Mouse (Mus musculus): ENCODE results near the gene Ociad1. TPM values are rescaled to one million over a fixed set of nuclear protein-coding genes. Genes with fewer than 3 reads are reported as not detected.
A peak's percentile ranks its signal among the peaks of the same experiment; 100 is the strongest.

Gene Ociad1
- polyA plus RNA-seq, 1 experiment from 2014 or later, result 207 TPM

DNA sequence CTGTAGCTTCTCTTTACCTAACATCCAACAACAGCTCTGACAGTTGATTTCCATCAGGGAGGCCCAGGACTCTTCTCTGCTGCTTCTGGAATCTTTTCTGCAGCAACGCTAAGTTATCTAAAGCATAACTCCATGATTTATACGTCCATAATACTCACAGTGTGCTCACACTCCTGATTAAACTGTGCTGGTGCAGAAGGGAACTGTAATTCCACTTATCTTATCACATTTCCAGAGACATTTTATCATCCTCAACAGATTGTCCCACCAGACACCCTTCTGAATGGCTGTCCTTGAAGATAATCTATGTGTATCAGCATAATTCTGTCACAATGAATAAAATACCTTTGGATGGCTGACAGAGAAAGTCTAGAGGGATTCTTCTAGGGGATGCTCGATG is 61.4 kb downstream of the Ociad1 start:
- H3K4me1 ChIP-seq (ENCODE audit: control insufficient read depth, insufficient read depth, low read length), result peaks cover 11% of the 10 kb centered on the region; the same call in 1 of the 2 replicates
- H3K9me3 ChIP-seq (ENCODE audit: control insufficient read depth, low read length), result no peaks in the 10 kb centered on the region
- H3K4me2 ChIP-seq (ENCODE audit: low read length), result no peak overlapping the region
- H3K27ac ChIP-seq (replicated peaks; ENCODE audit: low read depth, low read length), result no peak overlapping the region
- no peaks in the 10 kb centered on the region for H3K27me3 ChIP-seq (ENCODE audit: control insufficient read depth, insufficient read depth, low read length)
- no peak for DNase-seq
- ATAC-seq (ENCODE audit: low FRiP score, low TSS enrichment), result no peak
- no peaks in the 10 kb centered on the region for H3K36me3 ChIP-seq (ENCODE audit: control insufficient read depth, insufficient read depth, low read length)
- 43% methylated on average over 3 of the region's 3 CpGs for WGBS
- no peak overlapping the region for H3K4me3 ChIP-seq (replicated peaks; ENCODE audit: low read depth, low read length)
- no peak overlapping the region for H3K9ac ChIP-seq (replicated peaks; ENCODE audit: low read length)

- no peak for DNase-seq
These were observed 62.8 kb downstream of the Ociad1 start for GRCm38 (mm10) chr5:73355393-73355792.

GRCm38 (mm10) chr5:73359134-73359751 is 66.7 kb downstream of the Ociad1 start:
- H3K36me3 ChIP-seq (ENCODE audit: control insufficient read depth, insufficient read depth, low read length), result no peaks in the 10 kb centered on the region
- no peak overlapping the region for H3K4me3 ChIP-seq (replicated peaks; ENCODE audit: low read depth, low read length)
- no peaks in the 10 kb centered on the region for H3K9me3 ChIP-seq (ENCODE audit: control insufficient read depth, low read length)
- H3K4me2 ChIP-seq (ENCODE audit: low read length), result no peak overlapping the region
- no peak overlapping the region for H3K9ac ChIP-seq (replicated peaks; ENCODE audit: low read length)
- H3K4me1 ChIP-seq (ENCODE audit: control insufficient read depth, insufficient read depth, low read length), result 0 out of 2 replicates have a peak, but pooled peaks cover 3% of the 10 kb centered on the region
- H3K27ac ChIP-seq (replicated peaks; ENCODE audit: low read depth, low read length), result no peak overlapping the region
- DNase-seq (no peak), ATAC-seq (ENCODE audit: low FRiP score, low TSS enrichment) (no peak)
- no peaks in the 10 kb centered on the region for H3K27me3 ChIP-seq (ENCODE audit: control insufficient read depth, insufficient read depth, low read length)
- WGBS, result 85% methylated on average over 6 of the region's 6 CpGs

More at GRCm38 (mm10) chr5:73355393-73355792, 62.8 kb downstream of the Ociad1 start:
- ATAC-seq (ENCODE audit: low FRiP score, low TSS enrichment), result no peak
- Histone ChIP-seq H3K4me2 (ENCODE audit: low read length) (no peak overlapping the region), H3K27me3 (ENCODE audit: control insufficient read depth, insufficient read depth, low read length) (no peaks in the 10 kb centered on the region), H3K27ac (replicated peaks; ENCODE audit: low read depth, low read length) (no peak overlapping the region), H3K9me3 (ENCODE audit: control insufficient read depth, low read length) (no peaks in the 10 kb centered on the region), H3K9ac (replicated peaks; ENCODE audit: low read length) (no peak overlapping the region), H3K36me3 (ENCODE audit: control insufficient read depth, insufficient read depth, low read length) (no peaks in the 10 kb centered on the region), H3K4me1 (ENCODE audit: control insufficient read depth, insufficient read depth, low read length) (peaks cover 11% of the 10 kb centered on the region; the same call in 1 of the 2 replicates), H3K4me3 (replicated peaks; ENCODE audit: low read depth, low read length) (no peak overlapping the region)
- WGBS, result 69% methylated on average over 5 of the region's 5 CpGs

DNA sequence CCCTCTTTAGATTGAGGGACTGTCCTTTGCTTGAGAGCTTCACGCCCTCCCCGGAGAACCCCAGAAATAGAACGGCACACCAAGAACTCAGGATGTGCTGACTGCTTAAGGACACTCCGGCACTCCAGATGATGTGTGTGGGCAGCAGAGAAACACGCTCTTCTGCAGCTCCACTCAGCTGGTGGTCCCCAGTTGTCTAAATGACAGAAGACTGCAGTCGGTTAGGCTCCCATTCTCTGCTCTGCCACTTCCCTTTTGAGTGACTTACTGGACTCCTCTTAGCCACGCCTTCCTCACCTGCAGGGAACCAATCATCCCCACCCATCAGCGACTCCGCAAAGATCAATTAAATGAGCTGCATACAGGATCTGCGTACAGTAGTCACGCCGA is 67.2 kb downstream of the Ociad1 start:
- ATAC-seq (ENCODE audit: low FRiP score, low TSS enrichment) (no peak), DNase-seq (no peak)
- Histone ChIP-seq H3K4me1 (ENCODE audit: control insufficient read depth, insufficient read depth, low read length) (0 out of 2 replicates have a peak, but pooled peaks cover 1% of the 10 kb centered on the region), H3K27ac (replicated peaks; ENCODE audit: low read depth, low read length) (no peak overlapping the region), H3K9ac (replicated peaks; ENCODE audit: low read length) (no peak overlapping the region), H3K9me3 (ENCODE audit: control insufficient read depth, low read length) (no peaks in the 10 kb centered on the region), H3K36me3 (ENCODE audit: control insufficient read depth, insufficient read depth, low read length) (no peaks in the 10 kb centered on the region), H3K4me3 (replicated peaks; ENCODE audit: low read depth, low read length) (no peak overlapping the region), H3K4me2 (ENCODE audit: low read length) (peak overlapping the region; percentile 28; the same call in 1 of the 2 replicates), H3K27me3 (ENCODE audit: control insufficient read depth, insufficient read depth, low read length) (no peaks in the 10 kb centered on the region)
- 34% methylated on average over 12 of the region's 12 CpGs for WGBS

GRCm38 (mm10) chr5:73360240-73360639 is 67.7 kb downstream of the Ociad1 start:
- Histone ChIP-seq H3K9ac (replicated peaks; ENCODE audit: low read length) (no peak overlapping the region), H3K36me3 (ENCODE audit: control insufficient read depth, insufficient read depth, low read length) (no peaks in the 10 kb centered on the region), H3K9me3 (ENCODE audit: control insufficient read depth, low read length) (no peaks in the 10 kb centered on the region), H3K4me1 (ENCODE audit: control insufficient read depth, insufficient read depth, low read length) (no peaks in the 10 kb centered on the region), H3K27ac (replicated peaks; ENCODE audit: low read depth, low read length) (no peak overlapping the region), H3K4me3 (replicated peaks; ENCODE audit: low read depth, low read length) (no peak overlapping the region), H3K27me3 (ENCODE audit: control insufficient read depth, insufficient read depth, low read length) (no peaks in the 10 kb centered on the region), H3K4me2 (ENCODE audit: low read length) (peak overlapping the region; percentile 28; the same call in 1 of the 2 replicates)
- WGBS, result 30% methylated on average over 12 of the region's 12 CpGs
- DNase-seq (no peak), ATAC-seq (ENCODE audit: low FRiP score, low TSS enrichment) (no peak)

- H3K27me3 ChIP-seq (ENCODE audit: control insufficient read depth, insufficient read depth, low read length), result no peaks in the 10 kb centered on the region
- H3K27ac ChIP-seq (replicated peaks; ENCODE audit: low read depth, low read length), result no peak overlapping the region
- no peak overlapping the region for H3K4me2 ChIP-seq (ENCODE audit: low read length)
- no peak overlapping the region for H3K4me3 ChIP-seq (replicated peaks; ENCODE audit: low read depth, low read length)
- H3K4me1 ChIP-seq (ENCODE audit: control insufficient read depth, insufficient read depth, low read length), result no peaks in the 10 kb centered on the region
- DNase-seq (no peak), ATAC-seq (ENCODE audit: low FRiP score, low TSS enrichment) (no peak)
- H3K9ac ChIP-seq (replicated peaks; ENCODE audit: low read length), result no peak overlapping the region
- H3K9me3 ChIP-seq (ENCODE audit: control insufficient read depth, low read length), result no peaks in the 10 kb centered on the region
- WGBS, result 87% methylated on average over 7 of the region's 7 CpGs
- H3K36me3 ChIP-seq (ENCODE audit: control insufficient read depth, insufficient read depth, low read length), result no peaks in the 10 kb centered on the region
These were observed 69.8 kb downstream of the Ociad1 start for GRCm38 (mm10) chr5:73362338-73362737.

- WGBS, result 86% methylated on average over 5 of the region's 5 CpGs
- Histone ChIP-seq H3K9me3 (ENCODE audit: control insufficient read depth, low read length) (no peaks in the 10 kb centered on the region), H3K27ac (replicated peaks; ENCODE audit: low read depth, low read length) (no peak overlapping the region), H3K4me2 (ENCODE audit: low read length) (no peak overlapping the region), H3K4me1 (ENCODE audit: control insufficient read depth, insufficient read depth, low read length) (no peaks in the 10 kb centered on the region), H3K9ac (replicated peaks; ENCODE audit: low read length) (no peak overlapping the region), H3K36me3 (ENCODE audit: control insufficient read depth, insufficient read depth, low read length) (no peaks in the 10 kb centered on the region), H3K4me3 (replicated peaks; ENCODE audit: low read depth, low read length) (no peak overlapping the region), H3K27me3 (ENCODE audit: control insufficient read depth, insufficient read depth, low read length) (no peaks in the 10 kb centered on the region)
- DNase-seq (no peak), ATAC-seq (ENCODE audit: low FRiP score, low TSS enrichment) (no peak)
These were observed 70.2 kb downstream of the Ociad1 start for GRCm38 (mm10) chr5:73362791-73363190.

Other genes with a start within 250 kb of the Ociad1 start
- 45.3 and 48.5 TPM in 2 replicates for gene Fryl, start 36.2 kb upstream of the Ociad1 start, polyA plus RNA-seq (2014; fragmentation: Nextera tagmentation; extraction: Ambion mirVana)
- 18.3 and 19.4 TPM in 2 replicates for gene Ociad2, start 48.2 kb downstream of the Ociad1 start, polyA plus RNA-seq (2014; fragmentation: Nextera tagmentation; extraction: Ambion mirVana)
- 0.38 and 0.49 TPM in 2 replicates for gene Cwh43, start 113.3 kb downstream of the Ociad1 start, polyA plus RNA-seq (2014; fragmentation: Nextera tagmentation; extraction: Ambion mirVana)
- 41.7 and 62.2 TPM in 2 replicates for gene Dcun1d4, start 188.2 kb downstream of the Ociad1 start, polyA plus RNA-seq (2014; fragmentation: Nextera tagmentation; extraction: Ambion mirVana)